Mouse (Mus musculus) kidney, adult 2 months (tissue): ENCODE results near the gene Smyd3.

Source experiments
- CTCF ChIP-seq: fragments of 200-500 bp; conservative IDR thresholded peaks from 2 replicates; pipeline ENCODE4 v1.5.1; 2011; ENCODE audit warnings: low read depth, mild to moderate bottlenecking, control low read depth, low read length, moderate library complexity, mixed read lengths; ENCODE audit not compliant: insufficient read depth, insufficient read length
- POLR2A ChIP-seq: fragments of 200-500 bp; IDR thresholded peaks from one replicate; pipeline ENCODE4 v1.6.1; 2011; ENCODE audit warnings: low read depth, low read length, control low read depth

DNA sequence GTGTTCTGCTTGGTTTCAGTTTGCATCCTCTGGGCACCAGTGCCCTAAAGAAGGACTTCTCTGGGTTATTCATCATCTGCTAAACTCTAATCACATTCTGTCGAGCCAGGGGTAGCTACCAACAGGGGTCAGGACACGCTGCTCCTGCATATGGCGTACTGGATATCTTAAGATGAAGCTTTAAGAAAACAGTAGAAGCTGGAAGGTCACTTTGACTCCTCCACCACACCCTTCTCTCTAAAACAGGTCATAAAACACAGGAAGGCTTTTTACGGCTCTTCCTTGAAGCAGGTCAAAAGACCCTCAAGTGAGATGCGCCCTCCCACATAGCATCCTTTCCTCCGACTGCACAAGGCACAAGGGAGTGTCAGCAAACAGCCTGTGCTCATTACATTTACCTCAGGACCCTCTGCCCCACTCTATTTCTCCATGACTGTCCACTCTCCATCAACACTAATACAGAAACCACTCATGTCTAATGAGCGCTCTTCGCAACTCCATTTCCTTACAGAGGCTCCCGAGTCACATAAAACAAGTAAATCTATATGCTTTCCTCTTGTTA is 310.6 kb downstream of the Smyd3 start:
- no peak for TF ChIP-seq POLR2A
- TF ChIP-seq CTCF = no peak
